Mouse (Mus musculus): ENCODE results near the gene Spns1. TPM values are rescaled to one million over a fixed set of nuclear protein-coding genes. Genes with fewer than 3 reads are reported as not detected.

The Spns1 gene
- polyA plus RNA-seq, 1 experiment = 176 TPM

DNA sequence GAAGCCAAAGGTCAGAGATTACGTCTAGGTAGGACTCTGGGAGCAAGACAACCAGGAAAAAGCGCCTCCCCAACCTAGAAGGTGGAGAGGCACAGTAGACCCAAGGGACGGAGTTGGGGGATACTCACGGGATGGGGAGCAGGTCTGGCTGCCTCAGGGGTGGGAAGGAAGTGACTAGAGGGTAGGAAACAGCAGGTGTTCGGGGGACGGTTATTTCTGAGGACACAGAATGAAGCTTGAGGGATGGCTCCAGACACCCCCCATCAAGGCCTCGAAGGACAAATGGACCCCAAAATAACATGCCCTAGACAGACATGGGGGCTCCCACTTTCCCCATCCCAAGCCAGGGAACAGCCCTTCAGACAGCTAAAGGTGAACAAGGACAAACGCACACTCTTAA, 8.9 kb downstream of the Spns1 start:
- no peak for DNase-seq (ENCODE audit: low read depth)

DNA sequence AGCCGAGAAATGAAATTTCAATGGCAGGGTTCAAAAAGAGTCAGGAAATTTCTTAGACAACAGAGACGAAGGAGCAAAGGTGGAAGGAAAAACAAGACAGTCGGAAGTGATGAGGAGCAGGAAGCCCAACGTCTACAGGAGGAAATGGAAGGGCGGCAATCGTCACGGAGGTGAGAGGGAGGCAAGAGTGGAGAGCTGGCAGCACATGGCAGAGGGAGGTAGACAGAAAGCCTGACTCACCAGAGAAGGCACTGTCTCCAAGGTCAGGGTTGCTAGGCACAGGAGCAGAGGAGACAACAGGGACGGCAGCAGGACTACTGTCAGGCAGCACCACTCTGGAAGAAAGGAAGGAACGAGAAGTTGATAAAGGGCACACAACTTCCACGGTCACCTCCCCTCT, 9.6 kb downstream of the Spns1 start:
- TF ChIP-seq POLR2A (IDR thresholded peaks at IDR 0.05; ENCODE audit: borderline replicate concordance, extremely low read depth, insufficient read depth, insufficient read length, poor library complexity, severe bottlenecking) (no peak), CTCF (IDR thresholded peaks at IDR 0.05; ENCODE audit: borderline replicate concordance, extremely low read depth, insufficient read depth, insufficient read length) (no peak)
- DNase-seq (ENCODE audit: low read depth) = no peak

More for the DNA sequence above, 8.9 kb downstream of the Spns1 start:
- TF ChIP-seq POLR2A (IDR thresholded peaks at IDR 0.05; ENCODE audit: borderline replicate concordance, extremely low read depth, insufficient read depth, insufficient read length, poor library complexity, severe bottlenecking) (no peak), CTCF (IDR thresholded peaks at IDR 0.05; ENCODE audit: borderline replicate concordance, extremely low read depth, insufficient read depth, insufficient read length) (no peak)

DNA sequence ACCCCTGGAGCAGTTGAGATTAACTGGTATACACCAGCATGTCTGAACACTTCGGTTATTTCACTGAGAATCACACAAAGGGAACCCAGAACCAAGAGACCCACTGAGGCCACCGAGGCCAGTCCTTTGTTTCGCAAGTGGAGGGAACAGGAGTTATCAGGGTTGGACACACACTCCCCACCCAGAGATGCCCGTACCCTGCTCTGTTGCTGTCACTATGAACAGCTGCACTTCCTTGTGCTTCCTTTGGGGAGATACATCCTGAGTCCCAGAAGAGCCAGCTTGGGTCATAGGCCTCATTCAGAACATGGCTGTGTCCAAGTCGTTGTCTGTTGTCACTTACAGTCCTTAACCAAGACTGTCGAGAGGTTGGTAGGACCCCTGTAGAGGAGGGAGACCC, 14.2 kb downstream of the Spns1 start:
- TF ChIP-seq POLR2A (IDR thresholded peaks at IDR 0.05; ENCODE audit: borderline replicate concordance, extremely low read depth, insufficient read depth, insufficient read length, poor library complexity, severe bottlenecking) = no peak
- no peak for TF ChIP-seq CTCF (IDR thresholded peaks at IDR 0.05; ENCODE audit: borderline replicate concordance, extremely low read depth, insufficient read depth, insufficient read length)
- no peak for DNase-seq (ENCODE audit: low read depth)

DNA sequence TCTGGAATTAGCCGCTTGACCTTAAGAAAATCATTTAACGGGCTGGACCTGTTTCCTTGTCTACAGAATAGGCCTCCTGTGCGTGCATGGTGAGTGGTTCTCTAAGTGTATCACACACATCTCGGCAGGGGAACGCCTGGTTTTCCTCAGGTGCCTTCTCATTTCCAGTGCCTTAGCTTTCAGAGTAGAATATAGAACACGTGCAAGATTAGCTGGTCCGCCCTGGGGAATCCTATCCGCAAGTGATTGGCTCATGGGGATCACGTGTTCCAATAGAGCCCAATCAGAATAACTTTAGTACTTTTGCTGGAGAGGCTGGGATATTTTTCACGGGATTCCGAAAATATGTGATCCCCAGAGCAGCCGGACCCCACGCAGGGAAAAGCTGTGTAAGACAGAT, 18.2 kb downstream of the Spns1 start:
- peak; percentile 11 for DNase-seq (ENCODE audit: low read depth)

DNA sequence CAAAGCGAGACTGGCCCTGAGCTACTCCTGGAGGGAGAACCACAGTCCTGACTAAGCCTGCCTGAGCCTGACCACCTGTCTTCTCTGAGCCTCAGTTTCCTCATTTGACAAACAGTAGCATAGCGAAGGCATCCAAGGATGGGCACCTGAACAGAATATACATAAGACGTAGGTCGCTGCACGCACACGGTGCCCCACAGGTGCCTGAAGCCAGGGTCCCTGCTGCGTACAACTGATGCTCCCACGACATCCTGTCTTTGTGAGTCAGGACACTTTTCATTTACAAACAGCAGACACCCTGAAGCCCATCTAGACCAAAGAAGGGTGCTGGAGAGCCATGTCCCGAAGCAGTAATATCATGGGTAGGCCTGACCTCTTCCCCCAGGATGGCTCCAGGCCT, 18.8 kb downstream of the Spns1 start:
- TF ChIP-seq CTCF (IDR thresholded peaks at IDR 0.05; ENCODE audit: borderline replicate concordance, extremely low read depth, insufficient read depth, insufficient read length) (no peak), POLR2A (IDR thresholded peaks at IDR 0.05; ENCODE audit: borderline replicate concordance, extremely low read depth, insufficient read depth, insufficient read length, poor library complexity, severe bottlenecking) (no peak)
- DNase-seq (ENCODE audit: low read depth) = no peak

More for the DNA sequence above, 18.2 kb downstream of the Spns1 start:
- TF ChIP-seq POLR2A (IDR thresholded peaks at IDR 0.05; ENCODE audit: borderline replicate concordance, extremely low read depth, insufficient read depth, insufficient read length, poor library complexity, severe bottlenecking) = no peak
- TF ChIP-seq CTCF (IDR thresholded peaks at IDR 0.05; ENCODE audit: borderline replicate concordance, extremely low read depth, insufficient read depth, insufficient read length) = no peak

DNA sequence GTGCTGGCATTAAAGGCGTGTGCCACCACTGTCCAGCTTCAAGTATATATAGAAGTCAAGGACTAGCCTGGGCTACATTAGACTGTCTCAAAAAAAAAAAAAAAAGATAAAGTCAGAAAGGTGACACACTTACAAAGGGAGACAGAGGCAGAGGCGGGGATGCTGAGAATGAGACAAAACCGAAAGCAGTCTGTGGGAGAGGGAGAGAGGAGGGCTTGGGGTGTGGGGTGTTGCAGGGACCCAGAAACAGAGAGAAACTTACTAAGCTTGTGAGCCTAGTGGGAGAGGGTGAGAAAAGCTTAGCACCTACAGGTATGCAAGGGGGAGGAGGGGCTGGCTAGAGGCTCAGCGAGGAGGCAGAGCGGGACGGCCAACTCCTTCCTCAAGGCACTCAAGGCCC, 19.4 kb downstream of the Spns1 start:
- DNase-seq (ENCODE audit: low read depth) = no peak
- TF ChIP-seq POLR2A (IDR thresholded peaks at IDR 0.05; ENCODE audit: borderline replicate concordance, extremely low read depth, insufficient read depth, insufficient read length, poor library complexity, severe bottlenecking) (no peak), CTCF (IDR thresholded peaks at IDR 0.05; ENCODE audit: borderline replicate concordance, extremely low read depth, insufficient read depth, insufficient read length) (no peak)

DNA sequence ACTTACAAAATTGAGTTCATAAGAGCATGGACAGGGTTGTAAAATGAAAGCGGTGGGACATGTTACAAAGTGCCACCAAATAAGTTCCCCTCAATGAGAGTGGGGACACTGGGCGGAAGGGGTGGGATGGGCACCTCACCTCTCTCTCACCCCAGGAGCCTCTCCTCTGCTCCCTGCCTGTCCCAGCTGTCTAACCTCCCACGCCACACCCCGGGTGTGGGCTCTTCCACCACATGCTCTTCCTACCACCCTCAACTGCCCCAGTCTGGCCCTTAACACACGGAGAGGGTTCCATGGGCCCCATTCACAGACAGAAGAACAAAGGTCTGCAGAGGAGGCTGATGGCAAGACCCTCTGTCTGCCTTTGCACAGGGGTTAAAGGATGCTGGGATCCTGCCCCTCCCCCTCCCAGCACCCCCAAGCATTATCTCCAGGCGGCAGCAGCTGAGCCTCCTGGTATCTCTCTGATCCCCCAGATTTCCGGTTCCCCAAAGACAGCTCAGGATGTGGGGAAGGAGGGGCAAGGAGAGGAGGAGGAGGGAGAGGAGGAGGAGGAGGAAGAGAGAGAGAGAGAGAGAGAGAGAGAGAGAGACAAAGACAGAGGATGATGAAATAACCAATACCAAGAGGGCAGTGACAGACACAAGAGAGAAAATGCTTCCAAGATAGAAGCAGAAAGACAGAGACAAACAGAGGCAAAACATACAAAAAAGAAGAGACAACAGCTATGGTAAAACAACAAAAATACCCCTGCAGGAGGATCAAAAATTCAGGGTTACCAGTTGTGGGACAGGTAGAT, 20.3 kb downstream of the Spns1 start:
- TF ChIP-seq CTCF (IDR thresholded peaks at IDR 0.05; ENCODE audit: borderline replicate concordance, extremely low read depth, insufficient read depth, insufficient read length) (no peak), POLR2A (IDR thresholded peaks at IDR 0.05; ENCODE audit: borderline replicate concordance, extremely low read depth, insufficient read depth, insufficient read length, poor library complexity, severe bottlenecking) (no peak)
- DNase-seq (ENCODE audit: low read depth) = no peak

DNA sequence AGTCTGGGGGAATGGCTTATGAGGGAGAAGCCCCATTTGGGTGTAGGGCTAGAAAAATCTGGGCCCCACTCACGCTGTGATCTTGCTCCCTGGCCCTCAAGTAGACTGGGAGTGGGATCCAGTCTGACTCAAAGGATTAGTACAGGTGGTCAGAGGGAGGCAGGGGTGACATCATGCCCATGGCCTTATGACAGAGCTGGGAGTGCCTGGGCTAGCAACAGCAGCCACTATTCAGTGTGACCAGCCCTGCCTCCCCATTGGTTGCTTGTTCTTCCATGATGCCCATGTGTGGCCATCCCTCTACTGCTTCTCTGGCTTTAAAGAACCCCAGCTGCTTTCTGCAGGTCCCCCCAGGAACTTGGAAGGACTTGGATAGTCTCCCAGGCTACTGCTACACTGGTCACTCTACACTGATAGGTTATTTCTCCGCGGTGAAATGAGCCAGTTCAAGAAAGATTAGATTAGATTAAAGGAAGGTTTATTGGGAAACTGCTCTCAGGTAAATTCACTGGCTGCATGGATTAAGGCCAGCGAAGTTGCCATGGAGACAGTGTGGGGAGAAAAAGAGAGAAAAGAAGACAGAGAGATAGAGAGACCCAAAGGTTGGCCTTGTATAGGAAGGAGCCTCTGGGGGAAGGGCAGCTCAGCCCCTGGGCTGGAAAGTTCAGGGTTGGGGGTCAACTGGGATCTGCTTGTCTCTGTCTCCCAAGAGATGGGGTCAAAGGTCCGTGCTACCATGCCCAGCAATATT, 21.2 kb downstream of the Spns1 start:
- no peak for TF ChIP-seq CTCF (IDR thresholded peaks at IDR 0.05; ENCODE audit: borderline replicate concordance, extremely low read depth, insufficient read depth, insufficient read length)
- TF ChIP-seq POLR2A (IDR thresholded peaks at IDR 0.05; ENCODE audit: borderline replicate concordance, extremely low read depth, insufficient read depth, insufficient read length, poor library complexity, severe bottlenecking) = no peak
- DNase-seq (ENCODE audit: low read depth) = no peak

DNA sequence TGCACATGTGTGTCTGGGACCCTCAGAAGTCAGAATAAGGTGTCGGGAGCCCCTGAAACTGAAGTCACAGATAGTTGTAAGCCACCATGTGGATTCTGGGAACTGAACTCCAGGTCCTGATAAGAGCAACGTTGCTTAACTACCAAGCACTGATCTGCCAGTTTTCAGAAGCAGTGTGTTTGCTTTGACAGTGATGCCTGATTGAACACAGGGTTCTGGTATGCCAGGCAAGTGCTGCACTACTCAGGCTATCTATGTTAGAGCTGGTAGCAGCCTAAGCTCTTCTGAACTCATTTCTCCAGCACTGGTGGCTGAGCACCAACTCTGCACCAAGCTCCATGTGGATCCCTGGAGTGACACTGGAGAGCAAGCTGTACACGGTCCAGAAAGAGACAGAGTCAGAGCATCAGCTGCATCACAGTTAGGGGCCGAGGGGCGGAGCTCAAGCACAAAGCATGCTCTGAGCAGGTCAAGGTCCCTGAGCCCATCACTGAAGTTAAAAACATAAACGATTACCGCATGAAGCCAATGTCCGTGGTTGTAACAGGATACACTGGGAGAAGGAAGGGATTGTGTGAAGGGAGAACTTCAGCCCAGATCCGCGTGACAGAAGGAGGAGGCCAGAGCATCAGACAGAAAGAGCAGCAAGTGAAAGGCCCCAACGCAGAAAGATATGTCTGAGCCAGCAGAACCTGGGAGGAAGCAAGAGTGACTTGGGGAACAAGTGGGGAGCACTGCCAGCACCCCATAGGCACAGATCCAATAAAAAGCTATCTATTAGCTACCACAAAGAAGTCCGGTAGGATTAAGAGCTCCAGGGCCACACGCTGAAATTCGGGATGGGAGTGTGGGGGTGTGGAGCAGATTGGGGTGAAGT, 22.3 kb downstream of the Spns1 start:
- no peak for DNase-seq (ENCODE audit: low read depth)
- TF ChIP-seq POLR2A (IDR thresholded peaks at IDR 0.05; ENCODE audit: borderline replicate concordance, extremely low read depth, insufficient read depth, insufficient read length, poor library complexity, severe bottlenecking) = no peak
- TF ChIP-seq CTCF (IDR thresholded peaks at IDR 0.05; ENCODE audit: borderline replicate concordance, extremely low read depth, insufficient read depth, insufficient read length) = no peak

DNA sequence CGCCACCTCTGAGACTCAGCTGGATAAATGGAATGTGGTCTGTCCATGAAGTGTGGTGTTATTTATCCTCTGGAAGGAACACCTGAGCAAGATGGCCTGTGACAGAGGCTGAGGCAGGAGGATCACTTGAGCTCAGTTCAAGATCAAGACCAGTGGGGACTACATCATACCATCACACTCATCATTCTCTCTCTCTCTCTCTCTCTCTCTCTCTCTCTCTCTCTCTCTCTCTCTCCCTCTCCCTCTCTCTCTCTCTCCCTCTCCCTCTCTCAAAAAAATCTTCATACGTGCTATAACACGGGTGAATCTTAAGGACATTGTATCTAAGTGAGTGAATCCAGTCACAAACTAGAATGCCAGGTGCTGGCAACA, 23.3 kb downstream of the Spns1 start:
- no peak for TF ChIP-seq POLR2A (IDR thresholded peaks at IDR 0.05; ENCODE audit: borderline replicate concordance, extremely low read depth, insufficient read depth, insufficient read length, poor library complexity, severe bottlenecking)

More for the DNA sequence above, 23.3 kb downstream of the Spns1 start:
- no peak for DNase-seq (ENCODE audit: low read depth)
